Mouse (Mus musculus): ENCODE measurements at regions not wholly inside any gene's neighbourhood (a gene's known extent, or its start where the extent isn't known, plus 50 kb on each side); places are given as distances from the start of the nearest gene placed in this dataset.

DNA sequence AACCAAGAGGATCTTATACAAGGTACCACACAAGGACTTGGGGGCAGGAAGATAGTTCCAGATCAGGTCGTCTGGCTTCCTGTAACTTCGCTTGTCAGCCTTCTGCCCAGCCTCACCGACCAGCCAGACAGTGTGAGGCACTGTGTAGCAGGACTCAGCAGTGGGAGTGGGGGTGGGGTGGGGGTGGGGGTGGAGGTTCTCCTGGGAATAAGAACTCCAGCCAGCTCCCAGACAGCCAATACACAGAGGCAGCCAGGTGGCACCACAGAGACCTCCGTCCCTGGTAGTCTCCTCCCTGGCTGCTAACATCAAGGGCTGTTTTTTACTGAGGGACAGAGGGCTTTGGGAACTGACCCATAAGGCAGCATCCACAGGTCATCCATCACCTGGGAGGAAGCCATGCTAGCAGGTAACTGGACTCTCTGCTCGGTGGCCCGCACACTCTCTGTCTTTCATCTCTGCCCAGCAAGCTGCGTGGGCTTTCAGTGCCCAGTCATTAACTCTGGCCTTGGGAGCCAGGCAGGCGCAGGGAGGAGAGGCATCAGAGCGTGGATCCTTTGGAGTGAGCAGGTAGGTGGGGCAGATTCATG is 60.3 kb upstream of the Wnt4 start:
- DNase-seq, result no peak

DNA sequence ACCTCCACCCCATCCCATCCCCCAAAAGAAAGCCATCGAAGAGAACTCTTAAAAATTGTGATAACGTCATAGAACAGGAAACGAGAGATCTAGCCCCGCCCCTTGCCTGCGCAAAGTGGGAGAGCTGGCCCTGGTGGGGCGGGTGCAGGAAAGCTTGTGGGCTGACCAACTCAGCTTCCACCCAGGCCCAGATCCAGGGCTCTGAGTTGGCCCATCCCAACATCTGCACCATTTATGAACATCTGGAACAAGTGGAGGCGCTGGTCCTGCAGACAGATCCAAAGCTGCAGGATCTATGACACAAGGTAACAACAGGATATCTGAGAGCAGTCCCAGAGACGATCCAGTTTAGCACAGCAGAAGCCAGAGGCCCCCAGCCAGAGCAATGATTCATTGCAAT is 62.7 kb upstream of the Wnt4 start:
- DNase-seq, result no peak

DNA sequence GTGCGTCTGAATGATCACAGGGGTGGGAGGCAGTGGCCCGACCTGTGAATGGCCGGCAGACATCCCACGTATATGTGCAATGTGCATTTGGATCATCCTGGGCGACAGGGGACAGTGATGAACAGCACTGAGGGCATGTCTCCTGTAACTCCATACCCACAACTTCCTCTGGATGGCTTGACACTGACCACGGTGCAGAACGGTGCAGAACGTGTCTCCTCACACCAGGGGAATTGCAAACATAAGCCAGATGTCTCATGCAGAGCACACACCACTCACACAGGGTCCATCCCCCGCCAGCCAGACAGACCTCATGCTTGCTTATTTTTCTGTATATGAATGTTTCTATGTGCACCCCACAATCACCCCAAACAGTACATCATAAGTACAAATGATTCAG is 64.4 kb upstream of the Wnt4 start:
- no peak for DNase-seq

DNA sequence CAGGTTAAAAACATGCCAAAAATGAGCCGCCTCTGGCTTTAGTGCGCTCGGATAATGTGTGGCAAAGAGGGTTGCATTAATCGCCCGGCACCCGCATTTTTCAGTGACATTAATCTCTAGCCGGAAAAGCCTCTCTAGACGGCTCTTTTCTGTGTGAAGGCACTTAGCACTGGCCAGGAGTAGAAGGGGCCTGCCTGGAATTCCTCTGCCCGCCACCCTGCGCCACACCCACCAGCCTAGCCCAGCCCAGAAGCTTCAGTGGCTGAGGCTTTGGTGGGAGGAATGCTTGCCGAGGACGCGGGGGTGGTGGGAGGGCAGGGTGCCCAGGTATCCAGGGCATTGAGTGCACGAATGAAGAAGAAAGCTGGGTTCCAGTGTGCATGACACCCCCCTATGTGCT is 65.2 kb upstream of the Wnt4 start:
- no peak for DNase-seq

DNA sequence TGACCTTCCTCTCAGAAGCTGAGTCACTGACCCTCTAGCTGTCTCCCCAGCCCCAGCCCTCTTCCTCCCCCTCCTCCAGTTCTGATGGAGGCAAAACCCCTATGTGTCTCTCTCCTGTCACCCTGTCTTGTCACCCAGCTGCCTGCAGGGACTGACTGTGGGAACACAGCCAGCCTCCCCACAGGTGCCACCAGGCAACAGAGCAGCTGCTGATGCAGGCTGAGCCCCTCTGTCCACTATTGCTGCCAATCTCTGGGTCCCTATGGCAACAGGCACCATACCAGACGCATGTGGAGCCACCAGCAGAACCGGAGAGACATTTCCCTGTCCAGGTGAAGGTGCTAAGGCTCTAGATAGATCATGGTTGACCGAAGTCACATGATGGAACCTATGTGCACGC is 66.0 kb upstream of the Wnt4 start:
- DNase-seq, result no peak

DNA sequence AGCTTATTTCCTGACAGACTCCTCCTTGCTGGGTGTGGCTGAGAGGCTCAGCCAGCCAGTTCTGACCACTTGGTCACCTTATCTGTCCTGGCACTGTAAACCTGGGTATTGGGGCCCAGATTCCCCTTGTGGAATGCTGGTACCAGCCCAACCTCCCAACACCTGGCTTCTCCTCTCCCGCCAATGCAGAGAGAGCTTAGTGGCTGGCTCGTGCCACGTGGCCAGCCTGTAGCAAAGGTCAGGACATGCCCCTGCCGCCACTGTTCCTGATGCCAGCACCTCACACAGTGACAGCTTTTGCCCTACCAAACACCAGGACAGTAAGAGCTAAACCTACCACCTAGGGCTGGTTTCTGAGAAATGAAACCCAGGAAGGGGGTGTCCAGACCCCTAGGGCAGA is 66.8 kb upstream of the Wnt4 start:
- DNase-seq, result no peak

DNA sequence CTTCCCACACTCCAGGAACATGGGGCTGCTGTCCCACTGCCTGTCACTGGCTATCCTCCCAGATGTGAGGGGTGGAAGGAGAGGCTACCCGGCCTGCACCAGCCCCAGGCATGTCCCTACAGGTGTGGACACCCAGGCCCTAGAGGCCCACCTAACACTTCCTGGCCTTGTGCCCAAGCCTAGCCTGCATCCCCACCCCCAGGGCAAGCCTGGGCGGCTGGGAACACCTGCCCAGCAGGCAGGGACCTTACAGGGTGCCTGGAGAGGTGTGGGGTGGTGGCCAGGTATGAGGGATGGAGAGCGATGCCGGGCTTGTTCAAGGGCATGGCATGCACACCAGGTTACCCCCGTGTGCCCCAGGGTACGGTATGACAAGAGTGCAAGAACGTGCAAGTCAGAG is 76.3 kb upstream of the Wnt4 start:
- DNase-seq, result no peak

DNA sequence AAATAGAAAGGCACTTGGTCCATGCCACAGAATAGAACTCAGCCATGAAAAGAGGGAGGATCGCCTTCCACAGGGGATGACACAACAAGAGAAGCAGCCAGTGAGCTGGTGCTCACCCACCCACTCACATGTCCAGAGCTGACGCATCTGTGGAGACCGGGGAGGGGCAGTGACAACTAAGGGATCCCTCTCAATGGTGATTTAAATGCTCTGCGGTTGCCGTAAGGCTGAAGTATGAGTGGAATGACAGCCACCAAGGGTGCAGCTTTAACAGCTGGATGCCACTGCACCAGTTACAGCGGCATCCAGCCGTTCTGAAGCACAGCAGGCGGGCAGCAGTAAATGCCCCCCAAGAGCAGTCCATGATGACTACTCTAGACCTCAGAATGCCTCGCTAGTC is 76.9 kb upstream of the Wnt4 start:
- DNase-seq, result no peak

DNA sequence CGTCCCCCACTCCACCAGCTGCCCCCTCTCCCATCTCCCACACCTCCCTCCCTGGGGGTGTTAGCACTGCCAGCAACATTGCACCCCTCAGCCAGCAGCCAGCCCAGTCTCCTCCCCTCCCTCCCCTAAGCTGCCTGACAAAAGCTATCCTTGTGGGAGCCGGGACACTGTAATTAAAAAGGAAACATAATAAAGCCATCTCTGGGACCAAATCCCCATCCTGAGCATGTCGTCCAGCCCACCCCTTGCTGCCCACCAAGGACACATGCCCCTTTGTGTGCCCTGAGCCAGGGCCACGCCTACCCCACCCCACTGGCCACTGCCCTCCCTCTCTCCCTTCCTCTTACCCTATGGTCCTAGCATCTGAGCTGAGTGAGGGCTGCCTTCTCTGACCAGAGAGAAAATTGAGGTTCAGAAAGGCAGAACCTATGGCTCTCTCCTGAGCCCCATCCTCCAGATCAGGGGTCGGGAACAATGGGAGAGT is 80.8 kb upstream of the Wnt4 start:
- DNase-seq, result no peak

DNA sequence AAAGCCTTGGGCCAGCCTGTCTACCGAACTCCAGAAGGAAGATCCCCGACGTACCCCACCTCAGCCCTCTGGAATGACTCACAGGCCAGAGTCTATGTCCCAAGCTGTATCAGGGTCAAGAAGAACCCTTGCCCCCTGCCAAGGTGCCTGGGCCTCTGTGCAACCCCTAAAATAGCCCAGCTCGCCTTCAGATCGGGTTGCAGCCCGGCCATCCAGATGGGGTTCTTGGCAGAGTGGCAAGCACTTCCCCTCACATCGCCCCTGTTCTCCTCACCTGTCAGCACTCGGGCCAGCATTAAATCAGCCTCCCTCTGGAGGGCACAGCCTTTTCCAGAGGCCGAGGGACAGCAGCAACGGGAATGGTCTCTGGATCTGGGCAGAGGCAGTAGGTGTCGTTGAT is 83.2 kb upstream of the Wnt4 start:
- DNase-seq, result no peak

DNA sequence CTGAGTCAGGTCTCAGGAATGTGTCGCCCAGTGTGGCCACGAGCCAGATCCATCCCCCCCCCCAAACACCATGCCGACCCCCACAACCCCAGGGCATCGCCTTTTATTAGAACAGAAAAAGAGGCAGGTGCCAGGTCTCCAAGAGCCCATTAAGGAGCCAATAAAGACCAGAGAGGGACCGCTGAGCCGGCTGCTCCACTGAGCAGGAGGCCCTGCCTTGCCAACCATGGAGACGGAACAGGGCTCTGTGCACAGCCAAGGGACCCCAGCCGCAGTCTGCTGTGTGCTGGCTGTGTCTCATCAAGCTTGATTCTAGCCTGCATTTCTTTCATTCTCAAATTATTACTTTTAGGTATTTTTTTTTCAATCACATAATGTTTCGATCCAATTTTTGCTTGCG is 86.7 kb upstream of the Wnt4 start:
- DNase-seq, result no peak

DNA sequence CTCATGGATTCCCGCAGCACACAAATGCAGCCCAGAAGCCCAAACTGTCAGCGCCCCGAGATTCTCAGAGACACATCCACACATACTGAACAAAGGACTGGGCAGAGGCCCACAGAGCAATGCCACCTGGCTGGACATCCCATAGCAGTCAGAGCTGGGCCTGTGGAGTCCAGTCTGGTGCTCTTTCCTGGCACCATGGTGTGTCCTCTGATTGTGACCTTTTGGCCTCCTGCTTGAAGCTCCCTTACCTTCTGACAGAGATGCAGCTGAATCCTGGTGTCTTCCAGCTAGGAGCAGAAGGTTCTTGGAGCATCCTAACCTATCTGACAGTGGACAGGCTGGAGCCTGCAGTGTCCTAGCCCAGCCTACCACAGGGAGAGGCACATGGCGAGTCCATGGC is 87.5 kb upstream of the Wnt4 start:
- peak; percentile 61 for DNase-seq

DNA sequence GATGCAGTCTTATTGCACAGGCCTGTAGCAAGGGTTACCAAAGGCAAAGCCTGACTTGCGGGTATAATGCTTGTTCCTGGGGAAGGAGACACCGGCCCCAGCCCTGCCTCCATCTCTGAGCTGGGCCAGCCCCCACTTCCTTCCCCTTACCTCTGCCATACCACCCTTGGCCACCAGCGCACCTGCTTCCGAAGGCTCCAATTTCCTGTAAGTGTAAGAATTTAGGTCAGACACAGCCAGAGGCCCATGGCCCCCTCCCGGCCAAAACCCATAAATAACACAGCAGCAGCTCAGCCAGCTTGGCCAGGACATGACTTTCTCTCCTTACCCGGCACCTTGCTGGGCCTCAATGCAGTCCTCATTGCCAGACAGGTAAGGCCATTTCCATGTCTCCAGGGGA is 88.2 kb upstream of the Wnt4 start:
- DNase-seq, result peak; percentile 86

DNA sequence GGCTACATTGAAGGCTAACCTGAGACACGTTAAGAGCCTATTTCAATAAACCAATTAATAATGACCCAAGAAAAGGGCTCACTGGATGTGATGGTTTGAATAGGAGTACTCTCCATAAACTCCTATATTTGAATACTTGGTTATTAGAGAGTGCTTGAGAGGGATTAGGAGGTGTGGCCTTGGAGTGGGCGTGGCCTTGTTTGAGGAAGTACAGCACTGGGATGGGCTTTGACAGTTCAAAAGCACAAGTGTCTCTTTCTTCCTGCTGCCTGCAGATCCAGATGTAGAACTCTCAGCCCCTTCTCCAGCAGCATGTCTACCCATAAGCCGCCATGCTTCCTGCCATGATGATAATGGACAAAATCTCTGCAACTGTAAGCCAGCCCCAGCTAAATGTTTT is 89.7 kb upstream of the Wnt4 start:
- no peak for DNase-seq

DNA sequence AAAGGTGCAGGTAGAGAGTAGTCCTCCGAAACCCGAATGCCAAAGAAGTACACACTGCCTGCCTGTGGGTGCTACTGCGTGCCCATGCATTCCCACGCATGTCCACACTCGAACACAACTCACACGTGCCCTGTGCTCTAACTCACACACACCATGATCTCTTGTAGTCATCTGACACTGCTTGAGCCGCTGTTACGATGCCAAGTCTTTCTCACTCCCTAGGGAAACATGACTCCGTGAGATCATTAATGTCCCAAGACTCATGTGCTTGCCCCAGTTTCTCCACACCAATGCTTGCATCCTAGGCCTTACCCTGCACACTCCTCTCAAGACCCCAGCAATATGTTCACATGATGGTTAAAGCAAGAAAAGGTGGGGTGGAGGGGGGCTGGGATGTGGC is 90.2 kb upstream of the Wnt4 start:
- no peak for DNase-seq

DNA sequence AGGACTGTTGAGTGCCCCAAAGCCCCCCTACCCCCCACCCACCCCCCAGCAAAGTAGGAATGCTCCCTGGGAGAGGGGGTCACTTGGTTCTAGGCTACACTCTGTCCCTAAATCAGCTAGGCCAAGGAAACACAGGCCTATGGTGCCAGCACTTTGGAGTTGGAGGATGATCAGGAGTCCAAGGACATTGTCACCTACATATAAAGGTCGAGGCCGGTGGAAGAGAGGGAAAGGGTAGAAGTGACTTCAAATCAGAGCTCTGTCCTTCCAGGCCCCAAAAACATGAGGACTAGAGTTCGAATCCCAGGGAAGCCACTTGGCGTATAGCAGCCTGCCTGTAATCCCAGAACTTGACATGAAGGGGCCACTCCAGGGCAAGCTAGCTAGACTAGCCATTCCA is 92.3 kb upstream of the Wnt4 start:
- no peak for DNase-seq

DNA sequence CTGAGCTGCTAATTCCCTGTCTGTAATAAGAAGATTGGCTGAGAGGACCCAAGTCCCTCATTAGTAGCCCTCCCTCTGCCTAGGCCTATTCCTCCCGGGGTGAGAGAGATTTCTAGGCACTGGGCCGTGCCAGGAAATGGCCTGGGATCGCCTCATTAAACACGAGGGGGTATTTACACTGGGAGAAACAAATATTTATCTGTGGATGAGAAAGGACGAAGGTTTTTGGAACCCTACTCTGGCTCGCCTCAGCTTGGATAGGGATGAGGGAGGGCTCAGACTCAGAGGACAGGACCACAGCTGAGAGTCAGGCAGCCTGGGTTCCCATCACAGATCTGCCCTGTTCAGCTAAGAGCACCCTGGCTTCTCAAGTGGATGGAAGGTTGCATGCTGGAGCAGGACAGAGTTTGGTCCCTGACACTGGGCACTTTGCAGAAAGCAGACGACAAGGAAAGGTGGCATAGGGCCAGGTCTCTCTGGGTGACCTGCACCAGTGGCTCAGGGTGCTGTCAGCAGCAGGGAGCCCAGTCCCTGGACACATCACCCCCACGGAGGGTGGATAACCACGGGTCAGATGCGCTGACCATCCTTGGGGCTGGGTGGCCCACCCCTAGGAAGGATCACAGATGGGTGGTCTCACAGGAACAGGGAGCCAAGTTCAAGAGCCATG is 94.0 kb upstream of the Wnt4 start:
- DNase-seq, result no peak

DNA sequence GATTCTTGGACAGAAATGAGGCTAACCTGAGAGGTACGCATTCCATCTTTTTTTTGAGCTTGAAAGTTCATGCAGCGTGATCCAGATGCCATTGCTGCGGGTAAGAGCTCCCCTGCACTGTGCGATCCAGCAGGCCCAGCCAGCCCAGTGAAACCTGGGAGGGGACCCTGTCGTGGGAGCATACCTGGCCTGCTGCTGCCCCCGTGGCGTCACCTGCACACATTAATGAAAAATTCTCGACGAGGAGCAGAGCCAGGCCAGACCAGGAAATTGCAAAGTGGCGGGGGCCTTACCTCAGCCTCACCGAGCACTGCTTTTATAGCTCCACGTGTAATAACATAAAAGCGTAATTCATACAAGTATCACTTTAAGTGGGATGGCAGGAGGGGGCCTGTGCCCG is 94.7 kb upstream of the Wnt4 start:
- DNase-seq, result no peak

DNA sequence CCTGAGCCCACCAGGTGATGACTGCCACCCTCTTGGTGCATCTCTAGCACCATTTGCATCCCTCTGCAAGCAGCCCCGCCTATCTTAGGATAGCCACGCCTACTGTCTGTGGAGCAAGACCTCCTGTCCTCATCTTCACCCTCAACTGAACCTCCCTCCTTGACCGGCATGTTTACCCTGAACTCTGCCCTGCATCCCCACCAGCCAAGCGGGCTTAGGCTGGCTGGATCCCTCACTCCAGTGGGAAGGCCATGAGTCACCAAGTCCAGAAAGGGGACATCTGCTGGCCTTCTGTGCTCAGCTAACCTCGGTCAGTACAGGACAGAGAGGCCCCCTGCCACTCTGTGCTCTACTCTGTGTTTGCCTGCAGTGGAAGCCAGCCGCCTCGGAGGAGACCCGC is 96.0 kb upstream of the Wnt4 start:
- DNase-seq, result no peak

DNA sequence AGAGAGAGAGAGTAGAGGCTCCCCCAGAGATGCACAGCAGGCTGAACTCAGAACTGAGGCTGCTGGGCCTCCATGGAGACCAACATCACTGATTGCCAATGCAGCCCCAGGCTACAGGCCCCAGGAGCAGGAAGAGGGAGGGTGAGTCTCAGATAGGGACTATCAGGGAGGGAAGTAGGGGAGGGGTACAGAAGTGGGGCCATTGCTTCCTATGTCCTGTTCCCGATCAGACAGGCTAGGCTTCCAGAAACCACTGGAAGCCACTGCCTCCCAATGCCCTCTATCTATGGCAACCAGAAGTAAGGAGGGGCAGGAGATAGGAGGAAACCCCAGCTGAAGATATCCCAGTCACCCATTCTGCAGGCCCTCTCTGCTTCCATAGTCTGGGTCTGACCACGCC is 97.2 kb upstream of the Wnt4 start:
- DNase-seq, result no peak

DNA sequence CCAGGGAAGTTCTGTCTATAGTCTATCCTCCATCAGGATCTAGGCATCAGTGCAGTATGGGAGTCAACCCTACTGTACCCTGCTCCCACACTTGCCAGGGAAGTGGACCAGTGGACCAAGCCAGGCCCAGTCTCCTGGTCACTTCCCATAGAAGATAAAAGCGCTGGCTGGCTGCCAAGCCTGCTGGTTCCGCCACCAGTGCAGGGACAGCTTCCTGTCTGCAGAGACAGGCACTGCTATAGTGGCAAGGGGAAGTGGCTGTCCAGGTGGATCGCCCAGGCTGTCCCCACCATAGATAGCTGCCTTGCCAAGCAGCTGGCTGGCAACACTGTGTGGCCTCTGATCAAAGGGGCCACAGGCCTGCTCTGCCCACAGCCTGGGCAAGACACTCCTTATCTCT is 98.5 kb upstream of the Wnt4 start:
- DNase-seq, result peak; percentile 46

DNA sequence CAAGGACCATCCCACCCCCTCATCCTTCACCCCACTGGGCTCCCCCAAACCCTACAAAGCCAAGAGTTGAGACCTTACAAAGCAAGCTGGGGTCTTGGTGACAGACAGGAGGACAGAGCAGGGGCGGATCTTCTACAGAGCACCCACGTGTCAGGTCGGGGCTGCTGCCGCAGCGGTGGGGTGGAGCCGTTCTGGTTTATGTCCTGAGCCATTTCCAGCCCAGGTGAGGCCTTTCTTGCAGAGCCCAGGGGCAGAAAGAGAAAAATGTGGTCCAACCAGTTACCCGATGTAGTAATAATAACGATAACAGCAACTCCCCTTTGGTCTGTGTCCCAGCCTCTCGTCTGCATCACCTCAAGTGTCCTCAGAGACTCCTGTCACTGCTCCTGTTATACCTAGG is 112.4 kb upstream of the Wnt4 start:
- no peak for DNase-seq

DNA sequence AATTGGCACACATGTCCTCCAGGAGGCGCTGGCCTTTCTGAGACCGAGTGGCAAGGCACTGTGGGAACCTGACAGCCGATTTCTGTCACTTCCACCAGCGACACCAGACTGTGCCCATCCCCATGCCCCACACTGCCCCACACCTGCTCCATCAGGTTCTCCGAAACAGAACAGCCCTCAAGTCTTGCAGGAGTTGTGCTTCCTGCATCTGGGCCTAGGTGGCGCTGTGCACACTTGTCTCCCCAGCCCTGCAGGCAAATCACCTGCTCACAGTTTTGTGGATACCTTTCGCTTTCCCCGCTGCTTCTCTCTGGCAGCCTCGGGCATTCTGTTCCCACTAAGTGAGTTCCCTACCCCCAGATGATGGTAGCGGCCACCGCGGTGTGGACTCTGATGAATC is 112.9 kb upstream of the Wnt4 start:
- DNase-seq, result peak; percentile 94

DNA sequence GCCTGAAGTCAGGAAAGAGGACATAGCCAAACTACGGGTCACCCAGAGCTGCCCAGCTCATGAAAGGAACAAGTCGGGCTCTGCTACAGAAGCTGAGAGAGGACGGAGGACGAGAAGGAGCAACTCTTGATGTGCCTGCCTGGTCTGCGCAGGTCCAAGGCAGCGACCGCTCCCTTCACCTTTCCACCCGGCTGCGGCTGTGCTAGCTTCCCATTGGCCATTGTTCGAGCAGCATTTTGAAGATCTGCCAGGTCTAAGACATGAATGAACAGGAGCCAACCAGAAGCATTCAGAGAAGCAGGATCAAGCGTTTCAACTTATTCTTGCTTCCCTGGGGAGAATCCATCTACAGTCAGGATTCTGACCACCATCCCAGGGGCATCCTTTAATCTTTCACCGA is 113.3 kb upstream of the Wnt4 start:
- no peak for DNase-seq

DNA sequence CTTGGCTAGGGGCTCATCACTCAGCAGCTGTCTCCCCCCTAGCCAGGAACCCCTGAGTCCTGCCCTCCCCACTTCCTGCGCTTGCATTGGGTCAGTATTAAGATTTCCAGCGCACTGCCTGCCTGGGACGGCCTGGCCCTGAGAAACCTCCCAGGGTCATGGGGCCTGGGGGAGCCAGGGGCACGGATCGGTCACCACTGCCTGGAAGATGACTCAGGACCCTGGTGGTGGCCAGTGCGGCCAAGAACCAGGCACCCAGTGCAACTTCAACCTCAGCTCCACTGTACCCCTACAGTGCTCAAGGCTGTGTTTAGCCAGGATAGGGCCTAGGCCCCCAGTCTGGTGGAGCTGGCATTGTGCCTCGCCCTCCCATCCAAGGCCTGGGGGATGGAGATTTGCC is 111.9 kb upstream of the Zbtb40 start:
- DNase-seq, result no peak
